Mouse (Mus musculus) megakaryocyte-erythroid progenitor cell, adult 5-6 weeks (primary cell): ENCODE results near the gene Iqcf4. TPM values are rescaled to one million over a fixed set of nuclear protein-coding genes. Genes with fewer than 3 reads are reported as not detected.
"Not testable (repeated sequence)": the region's sequence is repeated elsewhere in the genome, so short reads cannot be mapped to it uniquely, and the experiment has no call there.

Experiments used
- ATAC-seq: replicated peaks from 2 replicates; pipeline ENCODE4 v1.8.0; 2016; ENCODE audit warnings: mild to moderate bottlenecking, inconsistent platforms; ENCODE audit not compliant: severe bottlenecking, poor library complexity, low FRiP score, low TSS enrichment
- total RNA-seq, 2 experiments: library from RNA; stranded (forward) in 1 of 2; stranded (reverse) in 1 of 2; fragments of 200-1000, 215-1000 nt in 1 of 2; fragments of >200 nt in 1 of 2; fragmentation: Nextera tagmentation in 1 of 2; gene quantifications; 2 replicates each; pipeline ENCODE4 v1.2.3; 2014 to 2017

Iqcf4 gene
- total RNA-seq (2014; fragmentation: Nextera tagmentation) (not detected in 2 replicates), total RNA-seq (2017) (not detected in 2 replicates)

DNA sequence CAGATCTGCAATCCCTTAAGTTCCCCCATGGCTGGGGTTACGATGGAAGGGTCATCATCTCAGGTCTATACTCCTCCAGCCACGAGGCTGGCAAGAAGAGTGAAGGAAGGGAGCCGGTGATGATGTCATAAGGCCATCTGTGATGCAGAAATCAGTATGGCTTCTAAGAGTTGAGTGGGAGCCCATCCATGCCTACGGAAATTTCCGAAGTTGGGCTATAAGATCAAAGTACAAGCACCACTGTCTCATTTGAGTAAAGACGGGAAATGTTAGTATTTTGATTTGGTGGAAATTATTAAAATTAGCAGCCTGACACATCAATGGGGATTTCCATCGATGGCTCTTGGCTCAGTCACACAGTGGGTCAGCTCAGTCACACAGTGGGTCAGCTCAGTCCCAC lies at the start of gene Iqcf4:
Iqcf4 (minus strand) TSS at position 101 of the 400 bp plus-strand sequence.
- ATAC-seq = no peak

DNA sequence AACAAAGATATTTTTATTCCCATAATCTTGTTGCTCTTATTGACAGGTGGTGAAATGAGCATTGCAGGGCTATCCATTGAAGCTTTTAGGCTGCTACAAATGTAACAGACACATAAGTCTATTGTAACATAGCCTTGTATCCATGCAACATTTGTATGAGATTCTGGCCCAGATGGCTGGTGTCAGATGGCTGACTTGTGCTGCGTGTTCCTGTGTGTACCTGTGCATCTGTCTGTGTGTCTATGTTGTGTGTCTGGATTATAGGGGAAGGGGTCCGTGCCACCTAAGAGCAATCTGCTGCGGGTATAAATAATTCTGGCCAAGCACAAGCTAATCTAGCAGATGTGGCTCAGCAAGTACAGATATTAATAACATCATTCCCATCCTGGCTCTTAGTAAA lies 46.7 kb upstream of the Iqcf4 start:
- ATAC-seq = no peak

DNA sequence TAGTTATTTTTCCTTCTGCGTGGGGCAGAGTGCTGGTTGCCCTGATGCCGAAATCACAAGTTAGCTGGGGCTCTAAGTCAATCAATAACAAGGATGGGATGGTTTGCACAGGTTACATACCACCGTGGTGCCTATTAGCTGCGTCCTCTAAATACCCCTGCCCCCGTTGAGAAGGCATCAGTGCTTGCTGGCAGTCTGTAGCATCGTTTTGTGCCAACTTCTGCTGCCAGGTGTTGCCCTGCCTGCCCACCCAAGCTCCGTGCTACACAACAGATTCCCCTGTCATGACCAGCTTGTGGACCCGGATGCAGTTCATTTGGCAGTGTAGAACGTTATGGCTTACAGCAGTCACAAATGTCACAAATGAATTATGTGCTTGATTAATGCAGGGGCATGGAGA lies 45.5 kb upstream of the Iqcf4 start:
- ATAC-seq = no peak

DNA sequence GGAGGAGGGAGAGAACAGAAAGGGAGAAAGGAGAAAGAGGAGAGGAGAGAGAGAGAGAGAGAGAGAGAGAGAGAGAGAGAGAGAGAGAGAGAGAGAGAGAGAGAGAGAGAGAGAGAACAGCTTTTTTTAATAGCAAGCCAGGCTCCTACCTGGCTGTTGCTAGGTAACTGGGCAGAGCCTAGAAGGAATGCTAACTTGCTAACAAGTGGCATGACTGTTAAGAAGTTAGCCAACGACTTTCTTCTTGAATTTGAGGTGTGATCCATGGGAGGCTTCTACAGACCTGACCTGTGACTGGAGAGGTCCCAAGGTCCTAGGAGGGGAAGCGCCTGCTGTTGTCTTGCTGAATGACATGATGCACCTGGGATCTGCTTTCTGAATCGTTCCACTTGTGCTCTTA lies 43.8 kb upstream of the Iqcf4 start:
- ATAC-seq = no peak

DNA sequence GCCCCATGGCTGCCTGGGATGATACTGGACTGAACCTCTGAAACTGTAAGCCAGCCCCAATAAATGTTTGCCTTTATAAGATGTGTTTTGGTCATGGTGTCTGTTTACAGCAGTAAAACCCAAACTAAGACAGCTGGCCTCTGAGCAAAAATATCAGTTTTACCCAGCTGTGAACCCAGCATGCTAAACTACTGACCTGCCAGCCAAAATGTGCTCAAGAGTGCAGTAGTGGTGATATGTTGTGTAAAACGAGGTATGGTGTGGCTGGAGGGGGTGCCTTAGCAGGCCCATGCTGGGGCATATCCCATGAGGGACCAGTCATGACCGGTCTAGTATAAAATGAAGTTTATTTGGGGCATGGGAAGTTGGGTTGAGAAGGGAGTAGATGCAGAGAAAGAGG lies 43.2 kb upstream of the Iqcf4 start:
- no peak for ATAC-seq

DNA sequence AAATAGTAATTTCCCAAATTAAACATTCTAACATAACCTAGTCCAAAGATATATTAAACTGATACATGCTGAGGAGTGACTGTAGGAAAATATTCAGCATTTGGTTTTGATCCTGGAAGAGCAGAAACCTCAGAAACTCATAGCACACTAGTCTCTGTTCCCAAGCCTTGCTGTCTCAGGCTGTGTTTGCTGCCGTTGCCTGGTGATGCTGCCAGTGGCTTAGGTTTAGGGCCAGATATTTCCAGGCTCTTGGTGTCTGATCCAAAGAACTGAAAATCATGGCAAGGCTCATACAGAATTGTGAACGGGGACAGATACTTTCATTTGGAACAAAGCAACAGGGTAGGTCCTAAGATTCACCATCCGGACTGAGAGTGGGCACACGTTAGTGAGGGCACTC lies 39.9 kb upstream of the Iqcf4 start:
- ATAC-seq = no peak

DNA sequence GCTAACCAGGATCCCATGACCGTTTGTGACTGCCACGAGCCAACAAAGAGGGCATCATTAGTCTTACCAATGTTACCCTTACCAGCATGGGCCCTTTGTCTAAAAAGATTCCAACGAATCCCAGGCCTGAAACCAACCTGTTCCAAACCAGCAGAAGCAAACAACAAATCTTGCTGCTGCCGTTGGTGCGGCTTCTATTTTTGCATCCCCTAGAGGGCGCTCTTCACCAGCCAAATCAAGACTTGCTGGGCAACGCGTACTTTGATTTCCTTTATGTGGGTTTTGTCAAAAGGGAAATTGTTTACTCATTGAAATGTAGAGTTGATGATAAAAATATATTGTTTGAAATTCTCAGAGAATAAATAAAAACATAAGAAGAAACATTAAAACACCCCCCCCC lies 29.8 kb upstream of the Iqcf4 start:
- ATAC-seq = no peak

DNA sequence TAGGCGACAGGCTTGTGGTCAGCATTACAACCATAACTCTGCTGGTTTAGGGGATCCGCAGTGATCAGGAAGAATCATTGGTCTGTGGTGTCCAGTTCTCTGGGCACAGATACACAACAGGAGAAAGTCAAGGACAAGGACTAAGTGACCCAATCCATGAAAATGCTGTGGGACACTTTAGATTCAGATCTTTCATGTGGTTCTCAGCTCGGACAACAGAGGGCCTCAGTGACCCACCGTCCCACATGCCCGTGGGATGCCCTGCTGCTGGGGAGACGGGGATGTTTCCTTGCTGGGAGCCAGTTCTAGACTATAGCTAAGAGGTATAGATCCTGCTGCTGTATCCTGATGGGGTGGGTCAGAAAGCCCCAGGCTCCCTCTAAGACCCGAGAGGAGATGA lies 27.7 kb upstream of the Iqcf4 start:
- ATAC-seq = no peak

DNA sequence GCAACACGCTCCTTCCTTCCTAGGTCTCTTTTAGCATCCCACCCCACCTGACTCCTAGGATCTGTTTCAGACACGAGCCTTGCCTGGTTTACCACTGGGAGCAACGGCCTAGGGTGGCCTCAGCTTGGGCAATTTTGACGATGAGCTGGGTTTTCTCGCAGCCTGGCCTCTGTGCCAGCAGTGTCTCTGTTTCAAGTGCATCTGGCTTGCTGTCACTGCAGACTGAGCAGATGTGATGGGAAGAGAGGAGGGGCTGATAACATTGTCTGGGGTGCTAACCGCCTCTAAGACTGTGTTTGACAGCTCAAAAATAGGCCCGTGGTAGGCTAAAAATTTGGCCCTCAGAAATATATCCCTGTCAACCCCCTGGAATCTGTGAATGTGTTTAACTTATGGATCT lies 25.0 kb upstream of the Iqcf4 start:
- ATAC-seq = no peak

DNA sequence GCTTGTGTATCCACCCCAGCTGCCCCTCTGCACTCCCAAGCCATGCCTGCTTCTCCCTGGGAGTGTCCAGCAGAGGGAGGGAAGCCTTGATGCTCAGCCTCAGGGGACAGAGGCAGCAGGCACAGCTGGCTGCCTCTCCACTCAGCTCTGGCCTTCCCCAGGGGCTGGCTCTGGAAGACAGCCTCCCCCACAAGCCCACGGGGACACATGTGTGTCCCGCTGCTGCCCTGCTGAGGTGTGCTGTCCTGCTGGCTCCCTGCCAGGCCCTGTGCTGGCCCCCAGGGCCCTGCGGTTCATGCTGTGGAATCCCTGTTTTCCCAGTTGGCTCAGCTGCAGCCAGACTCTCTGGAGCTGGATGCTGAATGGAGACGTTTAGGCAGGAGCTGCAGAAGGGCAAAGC lies 24.6 kb upstream of the Iqcf4 start:
- ATAC-seq = not testable (repeated sequence)

DNA sequence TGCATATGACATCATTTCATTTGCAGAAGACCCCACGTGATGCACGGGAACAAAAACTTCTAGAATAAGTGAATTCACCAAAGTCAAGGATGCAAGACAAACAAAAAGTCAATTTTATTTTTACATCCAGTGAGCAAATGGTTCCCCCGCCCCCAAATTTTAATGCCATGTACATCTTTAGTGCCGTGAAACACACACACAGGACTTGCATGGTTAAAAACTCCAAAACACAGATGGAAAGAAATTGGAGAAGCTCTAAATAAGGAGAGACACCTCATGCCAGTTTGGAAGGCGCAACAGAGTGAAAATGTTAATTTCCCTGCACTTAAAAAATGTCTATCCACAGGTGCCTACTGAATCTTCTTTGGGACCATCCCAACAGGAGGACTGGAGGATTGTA lies 21.4 kb upstream of the Iqcf4 start:
- no peak for ATAC-seq

DNA sequence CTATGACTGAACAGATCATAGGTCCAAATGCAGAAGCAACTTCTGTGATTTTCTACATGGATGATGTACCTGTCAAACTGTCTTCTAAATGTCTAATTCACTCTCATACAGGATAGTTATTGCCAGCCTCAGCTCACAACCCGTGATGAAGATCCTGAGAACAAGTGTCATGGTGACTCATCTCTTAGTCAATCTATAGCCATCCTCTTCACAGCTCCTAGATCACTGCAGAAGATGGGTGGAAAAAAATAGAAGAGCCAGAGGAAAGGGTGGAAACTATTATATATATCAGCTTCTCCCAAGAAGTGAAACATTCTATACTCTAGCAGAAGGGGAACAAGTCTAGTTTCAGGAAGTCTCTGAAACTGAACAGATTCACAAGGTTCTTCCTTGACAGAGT lies 11.8 kb upstream of the Iqcf4 start:
- ATAC-seq = no peak

DNA sequence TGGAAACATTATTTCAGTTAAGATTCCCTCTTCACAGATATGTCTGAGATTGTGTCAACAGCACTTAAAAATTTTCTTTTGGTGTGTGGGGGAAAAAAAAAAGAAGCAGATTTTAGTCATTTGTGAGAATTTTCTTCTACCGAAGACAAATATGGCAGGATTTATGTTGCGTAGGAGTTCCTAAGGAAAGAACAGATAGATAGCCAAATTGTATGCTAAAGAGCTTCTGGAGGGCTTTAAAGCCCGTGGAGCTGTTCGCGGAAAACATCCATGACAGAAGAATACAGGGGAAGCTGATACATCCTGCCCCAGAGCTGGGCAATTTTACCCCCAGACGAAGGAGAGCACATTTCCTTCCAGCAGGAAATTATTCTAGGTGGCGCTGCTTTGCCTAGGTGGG lies 9.2 kb upstream of the Iqcf4 start:
- ATAC-seq = no peak

DNA sequence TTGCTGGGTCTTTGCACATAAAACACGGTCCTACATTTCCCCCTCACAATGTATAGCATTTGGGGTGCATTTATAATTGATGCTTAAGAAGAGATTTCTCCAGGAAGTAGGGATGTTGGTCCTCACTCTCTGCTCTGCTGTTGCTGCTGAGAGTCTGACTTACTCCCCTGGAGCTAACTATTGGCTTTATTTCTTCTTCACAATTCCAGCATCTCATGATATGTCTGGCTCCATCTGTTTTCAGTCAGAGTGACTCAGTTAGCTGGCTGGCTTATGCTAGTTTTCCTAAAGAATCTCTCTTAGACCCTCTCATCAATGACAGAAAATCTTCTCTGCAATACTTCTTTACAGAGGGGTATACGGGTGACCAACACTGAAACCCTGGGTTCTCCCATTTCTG lies 5.3 kb upstream of the Iqcf4 start:
- no peak for ATAC-seq

DNA sequence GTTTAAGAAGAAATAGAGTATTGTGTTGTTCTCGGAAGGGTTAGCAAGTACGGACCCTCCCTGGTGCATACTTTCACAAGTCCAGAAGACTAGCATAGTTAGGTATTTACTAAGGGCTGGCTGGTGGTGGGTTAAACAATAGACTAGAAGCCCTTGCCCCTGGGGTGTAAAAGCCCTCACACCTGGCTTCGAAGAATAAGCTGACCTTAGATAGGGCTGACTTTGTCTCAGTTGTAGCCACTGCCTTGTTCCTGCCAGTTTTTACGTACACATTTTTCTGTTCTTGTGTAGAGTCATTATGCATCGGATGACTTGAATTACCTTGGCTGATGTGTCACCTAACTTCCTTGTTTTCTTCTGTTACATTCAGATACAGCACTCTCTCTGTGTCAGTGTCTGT lies 2.6 kb upstream of the Iqcf4 start:
- no peak for ATAC-seq

DNA sequence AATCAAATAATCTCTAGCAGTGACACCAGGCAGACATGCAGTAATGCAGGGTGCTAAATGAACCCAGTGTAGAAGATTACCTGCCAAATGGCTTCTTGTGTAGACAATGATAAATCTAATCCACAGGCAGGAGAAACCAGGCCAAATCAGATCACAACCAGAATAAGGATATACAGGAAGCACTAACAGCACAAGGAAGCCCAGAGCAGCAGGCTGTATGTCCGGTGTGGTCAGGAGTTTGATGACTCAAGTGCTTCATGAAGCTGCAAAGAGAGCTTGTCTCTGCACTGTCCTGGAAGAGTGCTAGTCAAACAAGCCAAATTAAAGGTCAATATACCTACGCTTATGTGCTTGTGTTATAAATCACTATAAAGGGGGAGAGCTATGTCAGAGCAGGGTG lies 1.4 kb upstream of the Iqcf4 start:
- ATAC-seq = no peak

DNA sequence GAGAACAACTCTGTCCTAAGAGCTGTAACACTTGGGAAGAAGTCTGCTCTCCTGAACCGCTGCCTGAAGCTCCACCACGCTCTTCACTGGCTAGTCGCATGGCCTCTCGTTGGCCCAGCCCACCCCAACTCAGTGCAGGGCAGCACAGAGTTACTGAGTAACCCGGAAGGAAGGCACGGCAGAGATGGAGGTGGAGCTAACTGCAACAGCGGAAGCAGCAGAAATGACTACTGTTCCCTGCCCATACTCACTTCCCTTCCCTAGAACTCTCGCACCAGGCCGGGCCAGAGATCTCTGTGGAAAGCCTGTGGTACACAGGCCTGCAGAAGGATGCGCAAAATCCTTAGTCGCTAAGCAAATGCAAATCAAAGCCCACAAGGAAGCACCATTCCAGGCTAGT lies 4.4 kb downstream of the Iqcf4 start:
- ATAC-seq = no peak

DNA sequence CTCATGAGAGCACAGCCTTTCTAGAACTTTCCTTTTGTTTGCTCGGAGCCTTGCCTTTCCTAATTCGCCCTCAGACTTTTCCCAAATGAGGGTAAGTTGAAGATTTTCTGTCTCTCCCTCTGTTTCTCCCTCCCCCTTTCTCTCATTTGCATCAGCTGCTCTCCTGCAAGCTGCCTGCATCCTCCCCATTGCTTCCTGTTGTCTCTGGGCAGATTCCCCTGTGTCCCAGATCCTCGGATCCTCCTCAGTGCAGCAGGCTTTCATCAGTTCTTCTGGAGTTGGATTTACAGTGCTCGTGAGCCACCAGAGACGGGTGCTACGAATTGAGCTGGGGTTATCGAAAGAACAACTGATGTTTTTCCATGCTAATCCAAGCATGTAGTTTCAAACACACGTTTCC lies 6.8 kb downstream of the Iqcf4 start:
- ATAC-seq = no peak

DNA sequence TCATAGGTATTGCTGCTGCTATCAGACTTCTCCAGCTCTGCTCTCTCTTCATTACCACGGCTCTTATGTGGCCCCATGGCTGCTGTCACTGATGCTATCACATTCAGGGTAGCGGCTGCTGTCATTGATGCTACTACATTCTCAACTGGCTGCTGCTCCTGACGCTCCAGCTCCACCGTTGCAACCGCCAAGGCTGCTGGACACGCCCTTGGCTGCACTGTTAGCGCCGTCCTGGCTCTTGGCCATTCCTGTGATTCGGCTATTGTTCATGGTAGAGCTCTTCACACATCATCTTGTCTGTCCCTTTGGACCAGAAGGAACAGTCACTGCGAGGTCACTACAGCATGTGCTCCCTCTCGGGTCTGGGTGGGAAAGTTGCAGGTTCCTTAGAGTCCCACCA lies 8.5 kb downstream of the Iqcf4 start:
- no peak for ATAC-seq

DNA sequence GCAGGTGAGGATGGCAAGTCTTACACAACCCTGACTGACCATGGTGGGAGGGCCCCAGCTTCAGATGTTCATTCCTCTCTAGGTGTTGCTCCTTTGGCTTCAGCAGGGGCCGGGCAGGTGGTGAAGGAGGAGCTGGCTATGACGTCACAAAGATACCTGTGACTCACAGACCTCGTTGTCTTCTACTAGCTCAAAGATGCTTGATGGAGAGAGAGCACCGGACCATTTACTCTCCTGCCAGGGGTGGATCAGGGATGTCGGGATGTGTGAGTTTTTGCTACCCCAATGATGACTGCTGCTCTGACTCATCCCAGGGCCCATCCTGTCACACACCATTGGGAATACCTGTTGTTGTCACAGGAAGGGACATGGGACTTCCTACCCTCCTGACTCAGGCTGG lies 9.3 kb downstream of the Iqcf4 start, which contains the start of gene Iqcf3:
Iqcf3 (minus strand) TSS at position 101 of the 400 bp plus-strand sequence.
- no peak for ATAC-seq

DNA sequence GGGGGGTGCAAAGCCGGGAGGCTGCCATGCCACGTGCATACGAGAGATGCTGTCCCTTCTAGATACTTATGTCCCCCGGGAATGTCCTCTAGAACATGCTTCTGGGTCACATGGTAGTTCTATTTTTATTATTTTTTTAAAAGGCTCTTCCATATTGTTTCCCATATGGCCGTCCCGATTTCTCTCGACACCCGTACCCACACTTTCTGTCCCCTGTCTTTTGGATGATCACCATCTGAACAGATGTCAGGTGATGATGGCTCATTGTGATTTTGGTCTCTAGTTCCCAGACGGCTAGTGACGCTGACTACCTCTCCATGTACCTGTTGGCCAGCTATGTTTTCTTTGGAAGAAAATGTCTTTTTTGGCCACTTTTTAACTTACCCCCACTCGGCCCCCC lies 35.8 kb downstream of the Iqcf4 start:
- ATAC-seq = no peak

DNA sequence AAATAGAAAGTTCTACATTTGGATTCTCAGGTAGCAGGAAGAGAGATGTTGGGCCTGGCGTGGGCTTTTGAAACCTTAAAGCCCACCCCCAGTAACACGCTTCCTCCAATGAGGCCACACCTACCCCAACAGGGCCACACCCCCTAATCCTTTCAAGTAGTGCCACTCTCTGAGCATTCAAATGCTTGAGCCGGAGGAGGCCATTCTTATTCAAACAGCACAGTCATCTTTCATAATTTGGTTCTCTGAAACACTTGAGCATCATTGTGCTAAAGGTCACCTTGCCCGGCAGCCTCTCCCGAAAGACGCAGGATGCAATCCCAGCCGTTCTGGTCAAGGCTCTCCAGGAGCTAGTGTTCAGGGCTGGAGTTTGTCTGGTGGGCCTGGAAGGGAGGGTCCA lies 36.5 kb downstream of the Iqcf4 start:
- no peak for ATAC-seq
